32 mouse cellular contexts compared by ENCODE assay signal in the genomic region with DNA sequence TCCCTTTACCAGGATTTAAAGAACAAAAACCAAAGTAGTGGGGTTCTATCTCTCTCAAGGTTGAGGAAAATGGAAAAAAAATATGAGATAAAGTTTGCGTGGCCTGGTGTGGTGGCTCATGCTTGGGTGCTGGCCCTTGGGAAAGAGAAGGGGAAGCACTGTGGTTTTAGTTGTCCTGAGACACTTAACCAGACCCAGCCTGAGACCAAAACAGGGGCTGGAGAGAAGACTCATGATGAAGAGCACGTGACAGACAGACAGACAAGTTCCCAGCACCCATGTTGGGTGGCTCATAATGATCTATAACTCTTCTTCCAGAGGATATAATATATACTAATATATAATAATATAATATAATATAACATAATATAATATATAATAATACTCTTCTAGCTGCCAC. TPM values are rescaled to one million over a fixed set of nuclear protein-coding genes. Genes with fewer than 3 reads are reported as not detected.
"Had no signal": no experiment of that assay in that cellular context is flagged by ENCODE, and none has a peak within 500 bp of the region (broad histone marks: within the 10 kb centered on the region; RNA-seq: fewer than 3 reads in every experiment).

No protein-coding gene starts in this region.

- H3K36me3 ChIP-seq: heart, embryonic 10.5 days; heart, embryonic 12.5 days; heart, embryonic 13.5 days; heart, embryonic 15.5 days; hindbrain, embryonic 10.5 days; hindbrain, embryonic 12.5 days; hindbrain, embryonic 13.5 days; hindbrain, embryonic 15.5 days; intestine, embryonic 15.5 days; kidney, embryonic 15.5 days had no signal

- H3K27ac ChIP-seq: heart, embryonic 10.5 days; heart, embryonic 13.5 days; heart, embryonic 15.5 days; hindbrain, embryonic 10.5 days; hindbrain, embryonic 12.5 days; hindbrain, embryonic 13.5 days; hindbrain, embryonic 14.5 days; hindbrain, embryonic 15.5 days; hindbrain, postnatal 0 days; intestine, embryonic 15.5 days; kidney, embryonic 15.5 days; kidney, postnatal 0 days; layer of hippocampus, adult 2 months; left cerebral cortex, adult 2 months had no signal

- H3K4me3 ChIP-seq: heart, embryonic 10.5 days; heart, embryonic 12.5 days; heart, embryonic 13.5 days; heart, embryonic 15.5 days; hindbrain, embryonic 10.5 days; hindbrain, embryonic 12.5 days; hindbrain, embryonic 13.5 days; hindbrain, embryonic 15.5 days; intestine, embryonic 15.5 days; kidney, embryonic 15.5 days; layer of hippocampus, adult 2 months; left cerebral cortex, adult 2 months had no signal

- H3K4me2 ChIP-seq: heart, embryonic 11.5 days; heart, embryonic 12.5 days; heart, embryonic 13.5 days; heart, embryonic 15.5 days; hindbrain, embryonic 12.5 days; hindbrain, embryonic 13.5 days; hindbrain, embryonic 14.5 days; hindbrain, embryonic 15.5 days; intestine, embryonic 15.5 days; kidney, embryonic 15.5 days had no signal

- H3K9me3 ChIP-seq: heart, embryonic 15.5 days; hindbrain, embryonic 12.5 days; hindbrain, embryonic 13.5 days; hindbrain, embryonic 15.5 days; intestine, embryonic 15.5 days had no signal

- H3K27me3 ChIP-seq: heart, embryonic 12.5 days; heart, embryonic 13.5 days; heart, embryonic 15.5 days; hindbrain, embryonic 12.5 days; hindbrain, embryonic 13.5 days; hindbrain, embryonic 15.5 days; intestine, embryonic 15.5 days; kidney, embryonic 15.5 days had no signal

- H3K9ac ChIP-seq: heart, embryonic 12.5 days; heart, embryonic 13.5 days; heart, embryonic 15.5 days; hindbrain, embryonic 12.5 days; hindbrain, embryonic 13.5 days; hindbrain, embryonic 14.5 days; hindbrain, embryonic 15.5 days; intestine, embryonic 15.5 days; kidney, embryonic 15.5 days had no signal

- DNase-seq: heart, postnatal 10 days; heart, postnatal 14 days; heart, postnatal 36 days; kidney, adult 11 months; kidney, adult 18-20 months; kidney, adult 2 months; kidney, adult 8-10 months; kidney, adult 9 months; kidney, postnatal 10 days; kidney, postnatal 14 days; kidney, postnatal 25 days; kidney, postnatal 36 days; kidney, postnatal 4 days; layer of hippocampus, adult 9-11 months; layer of hippocampus, postnatal 36 days had no signal

- H3K4me1 ChIP-seq: heart, embryonic 10.5 days; heart, embryonic 12.5 days; heart, embryonic 13.5 days; heart, embryonic 15.5 days; hindbrain, embryonic 12.5 days; hindbrain, embryonic 13.5 days; hindbrain, embryonic 15.5 days; intestine, embryonic 15.5 days; kidney, embryonic 15.5 days had no signal

RNA-seq across cellular contexts. Expression of a gene that starts 22.2 kb away (rescaled TPM):
- total RNA-seq: hematopoietic stem cell, adult 5-6 weeks had no signal
